8 mouse cellular contexts compared by ENCODE assay signal in the genomic region with DNA sequence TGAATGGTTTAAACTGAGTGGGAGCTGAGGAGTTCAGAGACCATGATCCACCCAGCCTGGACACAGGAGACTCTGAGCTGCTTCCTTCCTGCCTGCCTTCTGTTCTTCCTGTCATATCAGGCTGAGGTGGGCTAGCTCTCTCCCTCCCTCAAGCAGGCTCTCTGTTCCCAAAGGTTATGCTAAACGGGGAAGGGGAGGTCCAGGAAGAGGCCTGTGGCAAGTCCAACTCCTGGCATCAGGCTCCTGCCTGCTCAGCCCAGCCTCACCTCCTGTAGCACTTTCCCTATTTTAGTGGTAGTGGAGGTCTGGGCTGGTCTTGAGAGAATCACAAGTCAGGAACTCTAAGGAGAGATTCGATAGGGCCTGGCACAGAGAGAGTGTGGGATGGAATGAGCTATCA. TPM values are rescaled to one million over a fixed set of nuclear protein-coding genes. Genes with fewer than 3 reads are reported as not detected.
DNase-seq lines count a peak whose midpoint lies in the region; ATAC-seq and TF ChIP-seq lines count a peak whose summit lies in the region.

No protein-coding gene starts in this region.

- H3K4me1 ChIP-seq in forebrain, embryonic 13.5 days, result peaks cover 65% of the 10 kb centered on the region
- peaks cover 74% of the 10 kb centered on the region for H3K4me1 ChIP-seq in liver, embryonic 13.5 days (replicated peaks)

- peak overlapping the region; percentile 97 for H3K9ac ChIP-seq in forebrain, embryonic 13.5 days
- peak overlapping the region; percentile 99 for H3K9ac ChIP-seq in liver, embryonic 13.5 days

- WGBS in forebrain, embryonic 13.5 days, result 43% methylated on average over 2 of the region's 2 CpGs
- 11% methylated on average over 2 of the region's 2 CpGs for WGBS in liver, embryonic 13.5 days (ENCODE audit: insufficient replicate concordance)

- no peaks in the 10 kb centered on the region for H3K9me3 ChIP-seq in forebrain, embryonic 13.5 days (replicated peaks)
- H3K9me3 ChIP-seq in liver, embryonic 13.5 days (replicated peaks), result no peaks in the 10 kb centered on the region

- peak overlapping the region; percentile 82 for H3K4me3 ChIP-seq in C2C12 (ENCODE audit: insufficient read depth, poor library complexity, severe bottlenecking)
- peak overlapping the region; percentile 92 for H3K4me3 ChIP-seq in forebrain, embryonic 13.5 days
- H3K4me3 ChIP-seq in liver, embryonic 13.5 days (replicated peaks), result peak overlapping the region; percentile 92

- TF ChIP-seq CTCF in C2C12 (IDR thresholded peaks at IDR 0.05; ENCODE audit: control insufficient read depth, insufficient read depth, insufficient read length), result no peak

- peak overlapping the region; percentile 94 for H3ac ChIP-seq in C2C12 (ENCODE audit: control insufficient read depth, insufficient read length, low read depth)

- H3K79me2 ChIP-seq in C2C12 (ENCODE audit: control insufficient read depth, insufficient read depth), result peaks cover 91% of the 10 kb centered on the region

- H3K4me2 ChIP-seq in forebrain, embryonic 13.5 days, result peak overlapping the region; percentile 90
- peak overlapping the region; percentile 86 for H3K4me2 ChIP-seq in liver, embryonic 13.5 days

- DNase-seq in heart, adult 11 months, result peak; percentile 95
- no peak for DNase-seq in heart, postnatal 10 days
- DNase-seq in liver, embryonic 13.5 days, result no peak
- DNase-seq in c-Kit-positive CD71-positive TER-119-positive erythroid progenitor cells, embryonic 14.5 days (ENCODE audit: low spot score), result no peak
- DNase-seq in urinary bladder, postnatal 4 days (ENCODE audit: low spot score in 2 of 2), result no peak
- DNase-seq in left cerebral cortex, postnatal 36 days (ENCODE audit: low spot score in 2 of 2), result no peak

- peaks cover 42% of the 10 kb centered on the region for H3K79me3 ChIP-seq in C2C12 (ENCODE audit: low read depth)

- H3K27ac ChIP-seq in forebrain, embryonic 13.5 days, result no peak overlapping the region
- H3K27ac ChIP-seq in liver, embryonic 13.5 days, result peak overlapping the region; percentile 98

- no peak for ATAC-seq in forebrain, embryonic 13.5 days
- ATAC-seq in liver, embryonic 13.5 days (ENCODE audit: low read depth), result no peak

- no peaks in the 10 kb centered on the region for H3K27me3 ChIP-seq in C2C12 (ENCODE audit: control insufficient read depth, insufficient read depth, insufficient read length)
- H3K27me3 ChIP-seq in forebrain, embryonic 13.5 days, result peaks cover 9% of the 10 kb centered on the region; the same call in 1 of the 2 replicates
- H3K27me3 ChIP-seq in liver, embryonic 13.5 days, result no peaks in the 10 kb centered on the region

- intact Hi-C loops in heart, postnatal 10 days (cut with DNase I), result no loop called here
- intact Hi-C loops in left cerebral cortex, postnatal 36 days (cut with DNase I), result loop anchor here (5.0 kb wide), 1 partner anchor 36 kb away; no protein-coding TSS in a partner anchor

- peaks cover 40% of the 10 kb centered on the region for H3K36me3 ChIP-seq in C2C12 (ENCODE audit: control insufficient read depth, insufficient read depth)
- peaks cover 13% of the 10 kb centered on the region; the same call in 1 of the 2 replicates for H3K36me3 ChIP-seq in forebrain, embryonic 13.5 days (ENCODE audit: poor library complexity, severe bottlenecking)
- H3K36me3 ChIP-seq in liver, embryonic 13.5 days, result peaks cover 18% of the 10 kb centered on the region

TF ChIP-seq in C2C12, 6 proteins besides CTCF, POLR2A, EP300 and RAD21:
- TF ChIP-seq MYOG (IDR thresholded peaks at IDR 0.05; ENCODE audit: control insufficient read depth, extremely low read depth, insufficient read length) (no peak), MAX (IDR thresholded peaks at IDR 0.05) (no peak), FOSL1 (IDR thresholded peaks at IDR 0.05; ENCODE audit: insufficient read depth, low read length, poor library complexity, severe bottlenecking) (no peak), CEBPB (IDR thresholded peaks at IDR 0.05; ENCODE audit: low read depth) (no peak), MYOD1 (IDR thresholded peaks at IDR 0.05; ENCODE audit: control insufficient read depth, insufficient read length, low read depth) (no peak), USF1 (IDR thresholded peaks at IDR 0.05; ENCODE audit: low read depth) (no peak)

RNA-seq across cellular contexts. Expression of a gene that starts 12.0 kb away (rescaled TPM):
- 1 to 10 TPM; 5.0 to 5.9 TPM for total RNA-seq in heart, postnatal 10 days (2021)
- 1.3 TPM for polyA plus RNA-seq in C2C12 (2012; fragmentation: generic; extraction: Trizol)
- polyA plus RNA-seq in forebrain, embryonic 13.5 days (2015; fragmentation: Nextera tagmentation; extraction: Ambion mirVana), result 1.1 and 1.2 TPM in 2 replicates
- 0.49 and 0.99 TPM in 2 replicates for polyA plus RNA-seq in liver, embryonic 13.5 days (2015; fragmentation: Nextera tagmentation; extraction: Ambion mirVana)
- total RNA-seq in left cerebral cortex, postnatal 36 days (2021), result 10 to 100 TPM in 1 of 2 experiments, 1 to 10 TPM in 1; 7.7 to 10.9 TPM

RNA-seq across cellular contexts. Expression of a gene that starts 15.7 kb away (rescaled TPM):
- total RNA-seq in heart, postnatal 10 days (2021), result 100 to 1,000 TPM; 122 to 127 TPM
- polyA plus RNA-seq in C2C12 (2012; fragmentation: generic; extraction: Trizol), result 139 TPM
- polyA plus RNA-seq in forebrain, embryonic 13.5 days (2015; fragmentation: Nextera tagmentation; extraction: Ambion mirVana), result 10.1 and 12.9 TPM in 2 replicates
- 11.4 and 12.1 TPM in 2 replicates for polyA plus RNA-seq in liver, embryonic 13.5 days (2015; fragmentation: Nextera tagmentation; extraction: Ambion mirVana)
- 10 to 100 TPM; 64.9 to 80.2 TPM for total RNA-seq in left cerebral cortex, postnatal 36 days (2021)

RNA-seq across cellular contexts. Expression of a gene that starts 15.8 kb away (rescaled TPM):
- 100 to 1,000 TPM; 239 to 247 TPM for total RNA-seq in heart, postnatal 10 days (2021)
- 660 TPM for polyA plus RNA-seq in C2C12 (2012; fragmentation: generic; extraction: Trizol)
- polyA plus RNA-seq in forebrain, embryonic 13.5 days (2015; fragmentation: Nextera tagmentation; extraction: Ambion mirVana), result 194 and 210 TPM in 2 replicates
- 132 and 133 TPM in 2 replicates for polyA plus RNA-seq in liver, embryonic 13.5 days (2015; fragmentation: Nextera tagmentation; extraction: Ambion mirVana)
- 100 to 1,000 TPM; 460 to 526 TPM for total RNA-seq in left cerebral cortex, postnatal 36 days (2021)

RNA-seq across cellular contexts. Expression of a gene that starts 52.2 kb away (rescaled TPM):
- total RNA-seq in heart, postnatal 10 days (2021), result 1 to 10 TPM; 6.0 TPM
- polyA plus RNA-seq in C2C12 (2012; fragmentation: generic; extraction: Trizol), result 4.7 TPM
- polyA plus RNA-seq in forebrain, embryonic 13.5 days (2015; fragmentation: Nextera tagmentation; extraction: Ambion mirVana), result 24.0 and 26.9 TPM in 2 replicates
- 8.1 and 8.5 TPM in 2 replicates for polyA plus RNA-seq in liver, embryonic 13.5 days (2015; fragmentation: Nextera tagmentation; extraction: Ambion mirVana)
- total RNA-seq in left cerebral cortex, postnatal 36 days (2021), result 10 to 100 TPM; 15.4 to 15.7 TPM

Comparison
In these comparisons a context has a peak if more than half of its experiments do, and no peak if none do; other contexts are left out.
1. RNA of a gene that starts 15.7 kb away (polyA plus RNA-seq): 139 TPM in C2C12 (single experiment); 10.1 to 12.9 TPM in forebrain, embryonic 13.5 days and 11.4 to 12.1 TPM in liver, embryonic 13.5 days; every median in the first group is over 10 times any median in the second.
2. Peak in every context shown above with its lines, with median percentiles within 50 percentile points of each other: H3K4me3 ChIP-seq.